Mouse (Mus musculus) adrenal gland, postnatal 10 days (tissue): ENCODE results near the gene Spata25. TPM values are rescaled to one million over a fixed set of nuclear protein-coding genes. Genes with fewer than 3 reads are reported as not detected.
"Not testable (repeated sequence)": the region's sequence is repeated elsewhere in the genome, so short reads cannot be mapped to it uniquely, and the experiment has no call there.

Experiments used
- DNase-seq: peaks from one replicate; pipeline ENCODE4 v3.0.0; 2021; ENCODE audit warnings: mixed read lengths
- total RNA-seq, 2 experiments: library from RNA; stranded (reverse); gene quantifications; 2 replicates each; pipeline ENCODE4 v1.2.3; 2021

The Spata25 gene
- total RNA-seq, 2 experiments from 2014 or later: not detected

DNA sequence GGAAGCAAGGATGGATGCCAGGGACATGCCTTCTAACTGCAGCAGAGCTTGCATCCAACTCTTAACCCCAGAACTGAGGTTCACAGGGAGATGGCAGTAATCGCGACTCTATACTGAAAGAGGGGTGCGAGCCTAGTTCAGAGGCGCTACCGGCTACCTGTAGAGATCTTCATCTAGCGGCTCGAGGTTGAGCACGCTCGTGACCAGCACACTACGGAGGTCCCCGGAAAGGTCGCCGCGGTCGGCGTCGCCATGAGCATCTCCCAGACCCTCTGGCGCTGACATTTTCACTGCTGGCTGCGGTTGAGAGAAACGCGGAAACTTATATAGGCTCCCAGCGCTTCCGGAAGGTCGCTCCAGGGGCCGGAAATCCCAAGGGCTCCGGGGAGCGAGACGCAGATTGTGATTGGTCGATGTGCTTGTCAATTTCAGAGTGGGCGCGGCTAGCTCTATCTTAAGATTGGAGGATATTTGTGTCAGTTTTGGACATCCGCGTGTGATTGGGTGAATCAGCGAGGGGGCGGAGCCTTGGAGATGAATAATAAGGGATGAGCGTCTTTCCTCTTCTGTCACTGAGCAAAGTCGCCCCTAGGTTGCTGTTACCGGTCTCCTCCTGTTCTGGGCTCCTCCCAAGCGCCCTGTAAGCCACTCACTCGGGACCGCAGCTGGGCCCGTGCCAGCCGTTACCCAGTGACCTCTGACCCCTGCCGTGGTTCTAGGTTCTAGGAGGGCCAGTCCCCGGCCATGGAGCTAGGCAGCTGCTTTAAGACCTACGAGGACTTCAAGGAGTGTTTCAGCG lies 23.6 kb downstream of the Spata25 start, which contains the start of the genes Acot8 and Zswim3:
Gene Acot8 (minus strand): TSS at position 350 of the 799 bp plus-strand sequence.
Gene Zswim3 (plus strand): TSS at position 566 of the 799 bp plus-strand sequence.
- DNase-seq: peak; percentile 98

- no peak for DNase-seq
Measured at GRCm38 (mm10) chr2:164803921-164804313, 24.4 kb downstream of the Spata25 start.

DNA sequence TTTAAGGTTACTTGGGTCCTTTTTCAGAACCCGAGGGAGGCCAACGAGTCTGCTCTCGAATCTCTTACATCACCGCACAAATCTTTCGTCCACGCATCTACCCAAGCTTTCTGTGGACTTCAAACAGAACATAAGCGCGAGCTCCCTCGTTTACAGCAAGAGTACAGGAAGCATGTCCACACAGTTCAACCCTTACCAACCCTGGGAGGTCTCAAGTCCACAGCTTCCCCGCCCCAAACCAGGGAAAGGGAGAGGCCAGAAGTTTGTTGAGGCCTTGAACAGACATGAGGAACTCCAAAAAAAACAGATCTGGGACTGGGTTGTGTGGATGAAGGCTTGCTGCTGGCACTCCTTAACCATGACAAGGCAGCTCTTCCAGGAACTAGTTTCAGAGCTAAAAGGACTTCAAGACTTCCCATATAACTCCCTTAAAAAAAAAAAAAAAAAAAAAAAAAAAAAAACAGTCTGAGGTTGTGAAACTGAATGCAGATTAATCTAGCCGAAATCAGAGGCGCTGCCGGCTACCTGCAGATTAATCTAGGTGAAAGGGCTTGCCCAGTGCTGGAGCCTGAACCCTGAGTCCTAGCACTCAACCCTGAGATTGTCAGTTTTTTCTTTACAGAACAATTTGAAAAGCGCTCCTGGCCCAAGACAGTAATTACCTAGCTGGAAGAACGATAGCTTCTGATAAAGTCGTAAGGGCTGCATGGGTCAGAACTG lies 25.0 kb downstream of the Spata25 start:
- no peak for DNase-seq

- DNase-seq: no peak
Measured at GRCm38 (mm10) chr2:164800252-164801004, 27.9 kb downstream of the Spata25 start.

GRCm38 (mm10) chr2:164798554-164798953 lies 29.8 kb downstream of the Spata25 start:
- DNase-seq: not testable (repeated sequence)

- no peak for DNase-seq
Measured at GRCm38 (mm10) chr2:164795868-164796267, 32.5 kb downstream of the Spata25 start.

GRCm38 (mm10) chr2:164794293-164794692 lies 34.0 kb downstream of the Spata25 start:
- peak; percentile 92 for DNase-seq

DNA sequence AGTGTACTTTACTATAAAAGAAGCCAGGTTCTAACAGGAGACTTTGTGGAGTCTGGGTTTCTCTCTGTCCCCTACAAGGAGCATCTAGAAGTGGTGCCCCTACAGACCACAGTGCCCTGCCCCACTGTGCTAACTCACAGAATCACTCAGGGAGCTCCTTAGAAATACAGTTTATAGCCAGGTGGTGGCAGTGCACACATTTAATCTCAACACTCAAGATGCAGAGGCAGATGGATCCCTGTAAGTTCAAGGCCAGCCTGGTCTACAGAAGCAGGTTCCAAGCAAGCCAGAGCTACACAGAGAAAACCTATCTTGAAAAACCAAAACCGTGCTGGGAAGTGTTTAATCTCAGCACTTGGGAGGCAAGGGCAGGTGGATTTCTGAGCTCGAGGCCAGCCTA lies 34.6 kb downstream of the Spata25 start:
- DNase-seq: no peak

GRCm38 (mm10) chr2:164793236-164793635 lies 35.1 kb downstream of the Spata25 start:
- peak; percentile 77 for DNase-seq

DNA sequence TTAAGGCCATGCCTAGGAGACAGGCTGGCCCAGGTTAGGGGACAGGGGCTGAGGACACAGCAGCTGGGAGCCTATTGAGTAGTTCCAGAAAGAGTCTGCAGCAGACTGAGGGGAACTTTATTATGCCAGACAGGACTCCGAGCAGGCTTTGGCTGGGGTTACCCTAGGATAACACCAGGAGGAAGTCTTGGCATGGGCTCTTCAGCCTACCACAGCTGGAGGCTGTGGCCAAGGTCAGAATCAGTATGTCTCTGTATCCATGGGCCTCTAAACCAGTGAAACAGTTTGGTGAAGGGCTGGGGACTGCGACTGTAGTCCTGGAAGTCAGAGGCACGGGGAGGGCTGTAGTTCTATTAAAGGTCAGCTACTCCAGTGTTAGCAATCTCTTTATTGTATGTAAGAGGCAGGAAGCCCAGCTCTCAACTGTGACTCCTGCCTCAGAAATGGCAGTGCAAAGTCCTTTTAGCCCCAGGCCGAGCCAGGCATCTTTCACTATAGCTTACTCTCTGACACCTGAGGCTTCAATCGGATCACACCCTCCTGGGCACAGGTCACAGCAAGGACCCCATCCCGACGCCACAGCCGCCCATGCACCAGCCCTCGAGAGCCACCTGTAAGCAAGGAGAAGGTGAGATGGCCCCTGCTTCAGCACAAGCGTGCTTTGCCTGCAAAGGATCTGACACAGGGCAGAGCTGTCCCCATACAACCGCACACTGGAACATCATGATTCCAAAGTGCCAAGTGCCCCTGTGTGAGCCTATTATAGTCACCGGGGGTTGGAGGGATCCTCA lies 35.7 kb downstream of the Spata25 start:
- DNase-seq: peak; percentile 53

- DNase-seq: peak; percentile 48
Measured at GRCm38 (mm10) chr2:164791841-164792261, 36.5 kb downstream of the Spata25 start.

GRCm38 (mm10) chr2:164790451-164790850 lies 37.9 kb downstream of the Spata25 start:
- DNase-seq: peak; percentile 72

DNA sequence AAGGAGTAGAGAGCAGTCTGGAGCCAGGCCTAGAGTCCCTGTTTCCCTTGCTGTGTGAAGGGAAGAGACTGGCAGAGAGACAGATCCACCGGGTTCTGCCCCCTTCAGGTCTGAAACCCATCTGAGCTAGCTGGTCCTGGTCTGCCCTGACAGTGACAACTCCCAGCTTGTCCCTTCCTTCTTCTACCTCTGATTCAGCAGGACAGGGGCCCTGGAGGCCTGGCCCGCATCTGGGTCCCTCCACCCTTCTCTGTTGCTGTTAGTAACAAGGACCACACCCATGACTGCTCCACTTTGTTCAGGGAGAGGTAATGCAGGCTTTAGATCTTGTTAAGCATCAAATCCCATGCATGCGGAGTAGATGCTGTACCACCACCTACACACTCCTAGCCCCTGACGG lies 39.9 kb downstream of the Spata25 start:
- DNase-seq: no peak

DNA sequence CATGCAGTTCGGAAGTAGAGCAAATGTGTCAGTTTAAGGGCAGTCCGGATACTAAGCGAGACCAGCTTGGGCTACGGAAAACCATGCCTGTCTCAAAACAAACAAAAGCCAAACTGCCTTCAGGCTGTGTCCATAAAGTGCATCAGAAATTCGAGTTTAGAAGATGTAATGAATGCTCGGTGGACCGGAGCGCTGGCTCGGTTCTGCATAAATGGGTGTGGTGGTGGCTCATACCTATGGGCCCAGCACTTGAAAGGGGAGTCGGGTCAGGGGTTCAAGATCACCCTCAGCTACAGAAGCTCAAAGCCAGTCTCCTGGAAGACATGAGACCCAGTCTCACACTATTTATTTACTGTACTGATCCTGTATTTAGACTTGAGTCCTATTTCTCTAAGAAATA lies 40.6 kb downstream of the Spata25 start:
- no peak for DNase-seq

GRCm38 (mm10) chr2:164787032-164787431 lies 41.3 kb downstream of the Spata25 start:
- DNase-seq: no peak

DNA sequence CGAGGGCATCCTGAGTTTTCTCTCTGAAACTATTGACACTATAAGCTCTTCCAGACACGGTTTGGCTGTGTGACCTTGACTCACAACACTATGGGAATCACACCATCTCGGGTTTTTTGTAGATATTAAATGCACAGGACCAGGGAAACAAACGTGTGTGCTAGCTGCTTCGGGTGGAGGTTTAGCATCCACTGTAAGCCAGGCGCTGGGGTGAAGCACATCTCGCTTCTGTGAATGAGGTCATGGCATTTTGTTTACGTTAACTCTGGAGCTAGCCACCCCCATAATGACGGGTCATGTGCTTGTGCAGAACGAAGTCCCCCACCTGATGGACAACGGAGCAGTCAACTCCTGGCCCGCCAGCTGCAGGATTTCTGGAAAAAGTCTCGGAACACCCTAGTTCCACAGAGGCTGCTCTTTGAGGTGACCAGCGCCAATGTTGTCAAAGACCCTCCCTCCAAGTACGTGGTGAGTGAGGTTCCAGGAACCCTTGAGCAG lies 41.9 kb downstream of the Spata25 start:
- DNase-seq: no peak

DNA sequence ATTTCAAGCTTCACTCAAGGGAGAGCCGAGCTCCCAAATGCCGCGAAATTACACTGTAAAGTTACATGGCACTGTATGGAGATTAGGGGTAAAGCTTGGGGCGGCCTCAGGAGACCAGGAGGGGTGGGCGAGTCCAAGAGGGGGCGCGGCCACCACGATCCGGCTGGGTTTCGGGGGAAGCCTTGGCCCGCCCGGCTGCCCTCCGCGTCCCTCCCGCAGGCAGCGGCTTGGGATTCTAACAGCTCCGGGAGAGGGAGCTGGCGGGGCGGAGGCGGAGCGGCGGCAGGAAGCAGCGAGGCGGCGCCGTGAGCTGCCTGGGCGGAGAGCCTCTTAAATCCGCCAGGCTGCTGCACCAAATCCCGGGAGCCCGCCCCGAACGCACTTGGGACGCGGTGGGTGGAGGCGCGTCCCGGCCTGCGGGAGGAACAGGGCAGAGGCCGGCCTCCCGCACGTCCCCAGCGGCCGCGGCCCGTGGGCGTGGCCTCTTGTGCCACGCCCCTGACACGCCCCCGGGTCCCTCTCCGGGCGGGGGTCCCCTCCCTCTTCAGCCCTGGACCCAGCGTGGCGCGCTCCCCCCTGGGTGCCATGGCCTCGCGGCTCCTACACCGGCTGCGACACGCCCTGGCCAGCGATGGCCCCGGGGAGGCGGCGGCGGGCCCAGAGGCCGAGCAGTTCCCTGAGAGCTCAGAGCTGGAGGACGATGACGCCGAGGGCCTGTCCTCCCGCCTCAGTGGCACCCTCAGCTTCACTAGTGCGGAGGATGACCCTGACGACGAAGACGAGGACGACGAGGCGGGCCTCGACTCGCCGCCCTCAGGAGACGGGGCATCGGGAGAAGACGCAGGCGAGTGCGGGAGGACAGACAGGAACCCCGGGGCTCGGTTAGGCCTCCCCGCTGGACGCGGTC lies 42.6 kb downstream of the Spata25 start, which contains the start of gene Snx21:
Gene Snx21 (plus strand): TSS at position 343 of the 907 bp plus-strand sequence.
- DNase-seq: peak; percentile 96

- no peak for DNase-seq
Measured at GRCm38 (mm10) chr2:164784869-164785420, 43.4 kb downstream of the Spata25 start.

GRCm38 (mm10) chr2:164783926-164784581 lies 44.3 kb downstream of the Spata25 start:
- DNase-seq: no peak
